Mouse (Mus musculus) ZHBTc4 (cell line): ENCODE data around the gene Pla2r1.
A peak's percentile ranks its signal among the peaks of the same experiment; 100 is the strongest.

Experiments used
- DNase-seq: peaks from one replicate; pipeline ENCODE4 v3.0.0-alpha.2; 2011; ENCODE audit warnings: low read depth, low spot score

The Pla2r1 gene

GRCm38 (mm10) chr2:60552902-60553682 is at the start of gene Pla2r1:
TSS of gene Pla2r1 (minus strand) at chr2:60553308.
- DNase-seq: peak; percentile 87

GRCm38 (mm10) chr2:60601326-60601725 is 48.2 kb upstream of the Pla2r1 start:
- DNase-seq: no peak

- DNase-seq: no peak
Measured at GRCm38 (mm10) chr2:60600863-60601262, 47.8 kb upstream of the Pla2r1 start.

GRCm38 (mm10) chr2:60583416-60583815 is 30.3 kb upstream of the Pla2r1 start:
- no peak for DNase-seq

DNA sequence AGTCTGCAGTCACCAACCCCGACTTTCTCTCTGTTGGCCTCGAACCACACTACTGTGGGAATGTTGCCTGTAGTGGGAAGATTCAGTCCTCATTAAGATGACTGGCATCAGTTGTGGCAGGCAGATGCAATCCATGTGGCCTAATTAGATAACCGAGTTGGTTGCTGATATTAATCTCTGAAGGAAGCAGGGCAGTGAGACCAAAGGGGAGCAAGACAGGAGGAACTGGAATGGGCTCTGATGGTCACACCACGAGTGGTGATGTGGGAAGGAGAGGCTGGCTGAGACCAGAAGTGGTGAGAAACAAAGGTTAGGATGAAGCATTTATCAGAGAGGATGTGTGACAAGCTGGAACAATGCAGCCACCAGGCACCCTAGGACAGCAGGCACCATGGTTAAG is 1.5 kb upstream of the Pla2r1 start:
- no peak for DNase-seq

DNA sequence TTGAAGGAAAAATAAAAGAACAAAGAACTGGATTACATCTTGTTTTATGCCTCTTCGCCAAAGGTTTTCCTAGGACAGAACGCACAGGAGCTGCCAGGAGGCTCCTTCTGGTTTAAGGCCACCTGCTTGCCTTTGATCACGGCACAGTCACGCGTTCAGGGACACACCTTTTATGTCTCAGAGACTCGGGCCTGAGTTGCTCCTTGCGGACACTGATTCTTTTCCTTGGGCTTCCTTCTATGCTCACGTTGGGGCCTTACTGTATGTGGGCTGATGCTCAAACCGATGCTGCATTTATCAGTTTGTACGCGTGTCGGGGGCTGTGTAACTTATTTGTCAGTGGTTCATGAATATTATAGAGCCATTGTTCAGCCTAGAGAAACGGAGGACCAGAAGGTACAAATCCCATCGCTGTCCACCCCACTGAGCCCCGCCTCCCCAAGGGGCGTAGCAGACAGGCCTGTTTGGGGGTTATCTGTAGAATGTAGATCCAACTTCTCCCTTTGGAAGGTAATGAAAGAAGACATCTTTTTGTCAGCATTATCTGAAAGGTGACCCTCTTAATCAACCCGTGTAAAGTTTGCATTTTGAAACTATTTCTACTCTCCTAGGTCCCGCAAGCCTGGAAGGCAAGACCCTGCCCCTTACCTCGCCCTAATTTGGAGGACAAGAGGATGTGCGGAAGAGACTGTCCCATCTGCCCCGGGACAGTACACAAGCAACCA is 769 bp downstream of the Pla2r1 start:
- DNase-seq: no peak

- DNase-seq: no peak
Measured at GRCm38 (mm10) chr2:60551673-60552072, 1.4 kb downstream of the Pla2r1 start.

- no peak for DNase-seq
Measured at GRCm38 (mm10) chr2:60550521-60550920, 2.6 kb downstream of the Pla2r1 start.

GRCm38 (mm10) chr2:60549851-60550250 is 3.3 kb downstream of the Pla2r1 start:
- no peak for DNase-seq

DNA sequence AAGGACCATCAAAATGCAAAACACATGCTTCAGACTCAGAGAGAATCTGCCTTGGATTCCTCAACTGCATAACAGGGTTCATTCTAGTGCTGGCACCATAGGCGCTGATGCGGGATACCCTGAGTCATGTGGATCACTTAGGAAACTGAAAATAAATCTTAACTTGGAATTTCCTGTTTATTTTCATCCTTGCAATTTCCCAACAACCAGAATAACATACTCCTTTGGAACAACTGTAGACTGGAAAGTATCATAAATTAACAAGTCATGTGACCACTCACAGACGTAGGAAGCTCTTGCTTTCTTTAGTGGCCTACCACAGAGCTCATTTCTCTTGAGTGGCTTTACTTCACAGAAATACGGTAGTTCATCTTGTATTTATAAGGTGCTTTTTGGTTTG is 7.0 kb downstream of the Pla2r1 start:
- DNase-seq: no peak

DNA sequence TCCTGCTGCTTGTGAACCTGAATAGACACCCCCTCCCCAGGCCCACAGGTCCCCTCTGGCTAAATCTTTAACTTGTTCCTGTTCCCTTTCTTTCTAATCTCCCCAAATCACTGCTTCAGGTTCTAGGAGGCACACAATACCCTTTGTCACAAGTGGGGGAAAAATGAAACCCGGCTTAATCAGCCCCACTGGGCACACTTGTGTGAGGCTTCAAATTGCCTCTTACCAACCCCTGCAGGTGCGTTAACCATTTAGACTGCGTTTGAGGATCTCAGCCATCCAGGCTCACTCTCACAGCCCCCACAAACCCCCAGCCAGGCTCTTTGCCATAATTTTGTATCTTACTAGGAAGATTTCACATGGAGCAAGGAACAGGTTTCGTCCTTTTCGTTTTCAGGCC is 9.1 kb downstream of the Pla2r1 start:
- DNase-seq: no peak

GRCm38 (mm10) chr2:60541745-60542144 is 11.4 kb downstream of the Pla2r1 start:
- DNase-seq: no peak

DNA sequence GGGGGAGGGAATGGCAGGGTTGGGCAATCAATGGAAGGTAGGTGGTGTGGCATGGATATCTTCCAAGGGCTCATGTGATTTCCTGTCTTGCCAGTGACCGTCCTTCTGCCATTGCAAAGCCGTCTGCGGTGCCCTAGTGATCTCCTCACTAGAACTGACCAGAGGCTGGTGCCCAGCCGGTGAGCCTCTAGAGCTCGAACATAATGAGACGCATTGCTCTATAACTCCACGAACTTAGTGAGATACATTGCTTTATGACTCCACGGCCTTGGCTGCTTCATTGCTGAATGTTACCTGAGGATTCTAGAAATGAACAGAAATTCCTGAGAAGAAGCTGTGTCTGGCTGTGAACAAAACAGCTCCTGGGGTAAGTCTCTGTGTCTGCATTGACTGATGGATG is 12.8 kb downstream of the Pla2r1 start:
- no peak for DNase-seq

DNA sequence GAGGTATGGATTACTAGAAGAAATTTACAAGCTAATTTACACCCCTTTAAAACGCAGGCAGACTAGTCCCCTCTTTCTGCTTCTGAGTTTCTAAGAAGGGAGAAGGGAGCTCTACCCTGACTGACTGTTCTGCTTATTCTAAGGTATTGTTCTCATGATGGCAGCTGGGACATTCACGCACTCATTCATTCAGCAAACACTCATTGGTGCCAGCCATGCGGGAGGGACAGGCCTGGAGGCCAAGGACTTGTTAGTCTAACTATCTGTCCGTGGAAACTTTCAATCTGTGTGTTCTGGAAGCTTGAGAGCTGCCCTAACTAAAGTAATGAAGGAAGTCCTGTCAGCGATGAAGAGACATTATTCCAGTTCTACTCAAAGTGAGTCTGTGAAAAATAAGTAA is 14.4 kb downstream of the Pla2r1 start:
- no peak for DNase-seq

- DNase-seq: no peak
Measured at GRCm38 (mm10) chr2:60538274-60538673, 14.8 kb downstream of the Pla2r1 start.

DNA sequence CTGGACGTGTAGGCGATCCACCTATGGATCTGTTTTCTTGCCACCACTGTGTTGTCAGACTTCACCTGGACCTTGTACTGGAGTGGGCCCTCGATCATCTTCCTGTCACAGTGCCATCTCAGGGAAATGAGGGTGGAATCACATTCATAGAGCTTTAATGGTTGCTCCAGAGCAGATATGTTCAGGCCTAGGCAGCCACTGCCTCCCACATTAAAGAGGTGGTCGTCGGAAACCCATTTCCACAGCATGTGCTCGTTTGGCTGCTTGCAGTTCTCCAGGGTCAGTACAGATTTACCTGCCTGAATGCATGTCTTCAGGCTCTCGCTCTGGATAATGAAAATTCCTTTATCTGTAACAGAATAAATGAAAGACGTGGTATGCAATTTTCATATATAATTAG is 18.4 kb downstream of the Pla2r1 start:
- no peak for DNase-seq

GRCm38 (mm10) chr2:60533026-60533425 is 20.1 kb downstream of the Pla2r1 start:
- no peak for DNase-seq

DNA sequence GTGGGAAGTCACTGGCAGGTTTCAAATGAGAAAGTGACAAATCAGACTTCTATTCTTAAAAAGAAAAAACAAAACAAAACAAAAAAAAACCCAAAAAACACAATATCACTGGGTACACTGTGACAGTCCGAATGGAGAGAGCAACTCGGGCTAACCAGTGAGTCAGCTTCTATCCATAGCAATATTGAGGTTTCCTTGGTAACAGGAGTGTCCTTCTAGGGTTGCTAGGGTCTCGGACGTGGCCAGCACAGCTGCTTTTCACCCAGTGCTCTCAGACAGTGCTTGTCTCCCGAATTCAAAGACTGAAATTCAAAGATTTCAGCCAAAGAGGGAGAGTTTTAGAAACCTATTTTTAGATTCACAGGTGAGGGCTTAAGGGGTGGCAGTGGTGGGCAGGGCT is 20.6 kb downstream of the Pla2r1 start:
- no peak for DNase-seq

GRCm38 (mm10) chr2:60515817-60516216 is 37.3 kb downstream of the Pla2r1 start:
- DNase-seq: no peak

DNA sequence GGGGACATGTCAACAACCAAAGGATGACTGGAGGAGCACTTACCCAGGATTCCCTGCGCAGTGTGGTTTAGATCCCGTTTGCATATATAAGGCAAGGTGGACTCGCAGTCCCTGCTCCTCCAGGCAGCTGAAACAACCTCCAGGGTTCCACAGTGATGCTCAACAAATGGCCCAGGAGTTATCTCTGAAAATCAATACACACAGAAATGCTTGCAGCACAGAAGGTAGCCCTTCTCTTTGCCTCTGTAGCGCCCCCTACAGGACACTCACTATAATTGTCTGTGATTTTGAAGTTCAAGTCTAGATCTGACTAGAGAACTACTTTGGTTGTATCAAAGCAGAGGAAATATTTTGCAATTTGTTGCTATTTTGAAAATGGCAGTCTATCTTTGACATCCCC is 38.2 kb downstream of the Pla2r1 start:
- DNase-seq: peak; percentile 20

GRCm38 (mm10) chr2:60510718-60511117 is 42.4 kb downstream of the Pla2r1 start:
- no peak for DNase-seq

- no peak for DNase-seq
Measured at GRCm38 (mm10) chr2:60505145-60505544, 48.0 kb downstream of the Pla2r1 start.

DNA sequence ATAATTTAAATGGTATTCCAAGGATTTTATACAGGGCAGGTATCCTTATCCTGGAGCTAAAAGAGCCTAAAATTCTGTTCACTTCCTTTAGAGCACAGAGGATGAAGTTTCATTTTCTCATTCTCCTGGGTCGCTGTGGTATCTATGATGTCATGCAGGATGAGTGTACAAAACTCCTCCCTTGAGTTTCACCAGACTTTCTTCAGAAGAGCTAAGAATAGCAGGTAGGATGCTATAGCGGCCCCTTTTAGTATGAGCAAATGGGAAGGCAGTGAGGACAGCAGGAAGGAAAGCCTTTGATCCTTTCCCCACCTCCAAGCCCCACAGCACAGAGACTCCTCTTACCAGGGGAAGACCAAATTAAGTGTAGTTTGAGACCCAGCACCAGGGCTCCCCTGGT is 48.4 kb downstream of the Pla2r1 start:
- no peak for DNase-seq
